Mouse (Mus musculus) limb, embryonic 14.5 days (tissue): Measurements from ENCODE around the gene Ptger2. TPM values are rescaled to one million over a fixed set of nuclear protein-coding genes. Genes with fewer than 3 reads are reported as not detected.
"Not testable (repeated sequence)": the region's sequence is repeated elsewhere in the genome, so short reads cannot be mapped to it uniquely, and the experiment has no call there.

Experiments
- ATAC-seq: fragments of 200-750 bp; cut with Nextera tagmentation; 2 replicates; pipeline ENCODE4 v1.8.0; 2017; ENCODE audit warnings: low read depth, moderate number of reproducible peaks, moderate TSS enrichment; ENCODE audit not compliant: low FRiP score
- DNase-seq: peaks from one replicate; pipeline ENCODE4 v3.0.0-alpha.2; 2015; ENCODE audit warnings: low spot score
- H3K27ac ChIP-seq: fragments of 300-500 bp; sonication (generic); replicated peaks from 2 replicates; pipeline ENCODE4 v1.5.1; 2014; ENCODE audit warnings: low read depth, mild to moderate bottlenecking, low read length, moderate library complexity, mixed read lengths
- H3K27me3 ChIP-seq: fragments of 300-500 bp; sonication (generic); 2 replicates; pipeline ENCODE4 v1.6.1; 2014; ENCODE audit warnings: low read length, mixed read lengths; ENCODE audit not compliant: control insufficient read depth, insufficient read depth
- H3K36me3 ChIP-seq: fragments of 300-500 bp; sonication (generic); 2 replicates; pipeline ENCODE4 v1.6.1; 2014; ENCODE audit warnings: mild to moderate bottlenecking, low read length, moderate library complexity, mixed read lengths; ENCODE audit not compliant: control insufficient read depth, insufficient read depth
- H3K4me1 ChIP-seq: fragments of 300-500 bp; sonication (generic); 2 replicates; pipeline ENCODE4 v1.6.1; 2014; ENCODE audit warnings: antibody characterized with exemption, low read length, mixed read lengths; ENCODE audit not compliant: control insufficient read depth, insufficient read depth
- H3K4me2 ChIP-seq: fragments of 300-500 bp; sonication (generic); replicated peaks from 2 replicates; pipeline ENCODE4 v1.6.1; 2014; ENCODE audit warnings: low read depth, mild to moderate bottlenecking, low read length, moderate library complexity; ENCODE audit not compliant: severe bottlenecking
- H3K4me3 ChIP-seq: fragments of 300-500 bp; sonication (generic); replicated peaks from 2 replicates; pipeline ENCODE4 v1.5.1; 2014; ENCODE audit warnings: low read length
- H3K9ac ChIP-seq: fragments of 300-500 bp; sonication (generic); 2 replicates; pipeline ENCODE4 v1.6.1; 2014; ENCODE audit warnings: mild to moderate bottlenecking, low read depth, low read length, moderate library complexity; ENCODE audit not compliant: severe bottlenecking
- H3K9me3 ChIP-seq: fragments of 300-500 bp; sonication (generic); 2 replicates; pipeline ENCODE4 v1.6.1; 2016; ENCODE audit warnings: low read length; ENCODE audit not compliant: control insufficient read depth
- POLR2A ChIP-seq: fragments of 200-500 bp; IDR thresholded peaks from 2 replicates; pipeline ENCODE4 v1.8.0; 2012; ENCODE audit warnings: inconsistent platforms, mild to moderate bottlenecking, moderate library complexity, borderline replicate concordance; ENCODE audit not compliant: insufficient read depth, insufficient read length; ENCODE audit errors: extremely low read depth
- WGBS: fragments of 180-500 bp; shearing (Covaris S2); extraction: QIAGEN DNeasy Blood & Tissue Kit; methylation state at CpG from one replicate; pipeline ENCODE4 v1.1.7; 2014; 5-methylcytosine and 5-hydroxymethylcytosine counted together
- polyA plus RNA-seq, 2 experiments: library from polyadenylated mRNA; depleted of rRNA in 1 of 2; stranded (reverse) in 1 of 2; unstranded in 1 of 2; fragments of >200 nt; fragmentation: Nextera tagmentation in 1 of 2; extraction: Ambion mirVana in 1 of 2; gene quantifications; 2 replicates each; pipeline versions ENCODE4 v1.2.1 to v1.2.3; 2012 to 2014

Ptger2 gene
- polyA plus RNA-seq (2012; rRNA removed), result 0.50 and 0.85 TPM in 2 replicates
- 0.54 and 1.1 TPM in 2 replicates for polyA plus RNA-seq (2014; fragmentation: Nextera tagmentation; extraction: Ambion mirVana)

DNA sequence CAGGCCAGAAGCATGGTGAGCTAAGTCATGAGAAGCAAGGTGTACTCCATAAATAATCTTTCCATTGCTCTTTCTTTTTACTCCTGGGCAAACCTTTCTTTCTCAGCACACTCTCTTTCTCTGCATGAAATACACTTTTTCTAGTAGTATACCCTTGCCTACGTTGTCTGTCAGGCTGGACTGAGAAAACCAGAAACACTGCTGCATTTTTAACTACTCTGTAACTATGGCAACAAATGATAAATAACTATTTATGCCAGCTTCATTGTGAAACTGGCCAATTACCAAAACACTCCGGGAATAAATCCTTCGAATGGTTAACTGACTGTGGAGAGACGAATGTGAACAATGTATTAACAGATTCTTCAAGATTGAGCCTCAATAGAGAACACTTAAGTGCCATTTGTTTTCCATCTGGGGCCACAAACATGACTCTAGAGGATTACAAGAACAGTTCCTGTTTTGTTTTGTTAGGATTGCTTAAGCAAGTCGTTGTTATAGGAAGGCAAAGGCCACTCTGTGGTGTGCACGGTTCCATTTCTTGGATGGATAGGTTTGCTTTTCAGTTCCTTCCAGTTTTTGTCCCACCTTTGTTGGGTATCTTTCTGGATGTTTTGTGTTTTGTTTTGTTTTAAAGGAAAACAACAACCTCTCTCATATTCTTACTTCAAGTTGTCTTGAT, at the start of gene Ptger2:
TSS of gene Ptger2 (plus strand) at position 522 of the 682 bp plus-strand sequence.
- H3K27ac ChIP-seq, DNase-seq, H3K36me3 ChIP-seq, H3K4me1 ChIP-seq, ATAC-seq, H3K9me3 ChIP-seq: not testable (repeated sequence)
- peak within 1 kb of the TSS; percentile 86 for H3K4me2 ChIP-seq
- peaks cover 12% of the 10 kb centered on the region for H3K27me3 ChIP-seq
- H3K4me3 ChIP-seq, result peak within 1 kb of the TSS; percentile 44
- H3K9ac ChIP-seq, result peak within 1 kb of the TSS; percentile 34
- 57% methylated on average over 5 of the region's 6 CpGs for WGBS

DNA sequence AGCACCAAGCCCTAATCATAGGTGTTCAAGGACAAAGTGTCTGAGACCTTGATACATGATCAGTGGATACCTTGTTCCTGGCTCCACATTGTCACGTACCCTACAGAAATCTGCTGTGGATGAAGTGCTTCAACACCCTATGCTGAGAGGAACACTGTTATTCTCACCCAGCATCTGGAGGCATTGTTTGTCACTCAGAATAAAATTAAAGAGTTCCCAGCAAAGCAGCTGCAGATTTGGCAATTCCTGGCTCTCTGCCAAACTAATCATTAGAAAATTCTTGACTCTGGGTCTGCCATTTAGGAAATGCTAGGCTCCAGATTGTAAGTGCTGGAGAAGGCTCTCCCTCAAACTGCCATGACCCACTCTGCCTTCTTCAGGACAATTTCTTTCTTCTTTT, 27.2 kb upstream of the Ptger2 start:
- no peaks in the 10 kb centered on the region for H3K36me3 ChIP-seq
- no peak for TF ChIP-seq POLR2A
- no peaks in the 10 kb centered on the region for H3K4me1 ChIP-seq
- H3K27ac ChIP-seq, result no peak overlapping the region
- H3K27me3 ChIP-seq, result no peaks in the 10 kb centered on the region
- WGBS, result 77% methylated on average over 1 of the region's 1 CpGs
- no peaks in the 10 kb centered on the region for H3K9me3 ChIP-seq
- no peak overlapping the region for H3K4me2 ChIP-seq
- no peak overlapping the region for H3K9ac ChIP-seq
- ATAC-seq (no peak), DNase-seq (no peak)
- no peak overlapping the region for H3K4me3 ChIP-seq

DNA sequence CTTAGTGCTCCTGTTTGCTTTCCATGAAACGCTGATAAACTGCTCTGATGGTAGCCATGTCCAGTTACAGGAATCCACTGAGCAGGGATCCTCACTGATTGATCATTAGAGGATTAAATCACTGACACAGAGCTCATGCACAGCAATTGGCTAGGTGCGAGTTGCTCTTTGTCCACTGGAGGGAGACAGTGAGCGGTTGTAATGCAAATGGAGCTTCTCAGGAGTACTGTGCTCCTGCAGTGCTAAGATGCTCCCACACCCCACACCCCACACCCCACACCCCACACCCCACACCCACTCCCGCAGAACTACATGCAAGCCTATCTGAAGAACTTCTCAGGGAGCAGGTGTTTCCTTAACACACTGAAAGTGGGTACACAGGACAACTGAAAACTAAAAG, 10.7 kb upstream of the Ptger2 start:
- not testable (repeated sequence) for H3K36me3 ChIP-seq, H3K9ac ChIP-seq, DNase-seq, H3K9me3 ChIP-seq, ATAC-seq, H3K4me3 ChIP-seq, H3K27me3 ChIP-seq, H3K4me1 ChIP-seq, H3K27ac ChIP-seq, H3K4me2 ChIP-seq
- WGBS, result 9% methylated on average over 4 of the region's 4 CpGs

DNA sequence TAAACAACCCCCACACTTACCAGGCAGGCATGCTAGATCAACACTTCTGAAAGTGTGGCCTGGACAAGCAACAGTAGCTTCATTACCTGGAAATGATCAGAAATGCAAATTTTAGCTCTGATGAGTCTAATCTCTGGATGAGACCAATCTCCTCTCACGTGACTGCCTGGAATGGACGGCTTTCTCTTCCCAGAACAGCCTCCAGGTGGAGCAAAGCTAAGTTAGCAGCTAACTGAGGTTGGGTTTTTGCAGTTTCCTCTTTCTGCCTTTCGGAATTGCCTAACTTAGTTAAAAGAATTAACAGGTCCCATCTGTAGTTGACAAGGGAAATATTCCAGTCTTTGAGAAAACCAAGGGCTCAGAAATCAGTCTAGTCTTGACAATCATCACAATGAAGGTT, 8.1 kb upstream of the Ptger2 start:
- no peak for TF ChIP-seq POLR2A
- WGBS, result 27% methylated on average over 3 of the region's 3 CpGs
- DNase-seq (no peak), ATAC-seq (no peak)
- Histone ChIP-seq H3K9ac (no peak overlapping the region), H3K9me3 (no peaks in the 10 kb centered on the region), H3K27me3 (no peaks in the 10 kb centered on the region), H3K27ac (no peak overlapping the region), H3K4me1 (no peaks in the 10 kb centered on the region), H3K4me2 (no peak overlapping the region), H3K36me3 (no peaks in the 10 kb centered on the region), H3K4me3 (no peak overlapping the region)

DNA sequence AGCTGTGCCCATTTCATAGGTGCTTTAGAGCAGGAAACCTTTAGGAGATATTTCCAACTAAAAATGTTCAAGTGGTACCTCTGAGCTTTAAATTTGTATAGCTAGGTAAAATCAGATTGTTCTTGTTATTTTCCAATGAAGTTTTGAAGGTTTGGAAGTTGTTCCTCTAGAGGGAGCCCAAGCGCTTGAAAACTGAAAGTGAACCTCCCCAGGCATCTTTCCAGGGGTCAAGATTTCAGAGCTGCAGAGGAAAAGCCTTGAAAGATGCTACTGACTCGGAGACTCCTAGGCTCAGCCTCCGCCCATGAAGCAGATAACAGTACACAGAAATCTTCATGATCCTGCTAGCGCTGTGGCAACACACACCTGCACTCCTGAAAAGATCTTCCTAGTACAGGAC, 6.5 kb upstream of the Ptger2 start:
- Histone ChIP-seq H3K27ac (no peak overlapping the region), H3K4me1 (no peaks in the 10 kb centered on the region), H3K4me2 (no peak overlapping the region), H3K27me3 (no peaks in the 10 kb centered on the region), H3K4me3 (no peak overlapping the region), H3K9ac (no peak overlapping the region), H3K36me3 (no peaks in the 10 kb centered on the region), H3K9me3 (no peaks in the 10 kb centered on the region)
- DNase-seq (peak; percentile 44), ATAC-seq (no peak)
- WGBS, result 8% methylated on average over 4 of the region's 4 CpGs
- TF ChIP-seq POLR2A, result no peak

DNA sequence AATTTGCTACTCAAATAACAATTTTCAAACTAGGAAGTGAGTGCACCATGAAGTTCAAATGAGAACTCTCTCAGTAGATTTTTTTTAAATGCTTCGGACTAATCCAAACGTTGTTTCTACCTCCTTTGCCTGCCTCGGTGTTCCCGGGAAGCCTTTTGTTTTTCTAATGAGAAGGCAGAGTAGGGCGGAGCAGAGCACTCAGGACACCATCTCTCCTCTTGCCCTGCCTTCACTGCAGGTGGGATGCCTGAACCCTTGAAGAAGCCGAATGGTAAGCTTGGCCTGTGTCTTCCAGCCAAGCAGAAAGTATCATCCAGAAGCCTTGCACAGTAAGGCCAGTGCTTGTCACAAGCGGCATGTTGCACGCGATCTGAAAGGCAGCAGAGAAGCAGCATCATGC, 3.9 kb upstream of the Ptger2 start:
- Histone ChIP-seq H3K27ac (no peak overlapping the region), H3K9ac (no peak overlapping the region), H3K9me3 (no peaks in the 10 kb centered on the region), H3K4me2 (no peak overlapping the region), H3K4me1 (no peaks in the 10 kb centered on the region), H3K27me3 (0 out of 2 replicates have a peak, but pooled peaks cover under 1% of the 10 kb centered on the region), H3K36me3 (no peaks in the 10 kb centered on the region), H3K4me3 (no peak overlapping the region)
- 41% methylated on average over 9 of the region's 9 CpGs for WGBS
- DNase-seq (no peak), ATAC-seq (no peak)
- no peak for TF ChIP-seq POLR2A
